Mouse (Mus musculus) cortical plate, adult 2 months (tissue): Measurements from ENCODE around the gene Tnrc18.

Experiments
- CTCF ChIP-seq: fragments of 200-500 bp; IDR thresholded peaks from 2 replicates; pipeline ENCODE4 v1.5.1; 2011; ENCODE audit warnings: mild to moderate bottlenecking, control low read depth, low read length; ENCODE audit not compliant: insufficient read depth; ENCODE audit errors: extremely low read depth
- POLR2A ChIP-seq: fragments of 200-500 bp; IDR thresholded peaks from 2 replicates; pipeline ENCODE4 v1.6.1; 2011; ENCODE audit warnings: mild to moderate bottlenecking, low read length, control low read depth; ENCODE audit not compliant: insufficient read depth; ENCODE audit errors: extremely low read depth

DNA sequence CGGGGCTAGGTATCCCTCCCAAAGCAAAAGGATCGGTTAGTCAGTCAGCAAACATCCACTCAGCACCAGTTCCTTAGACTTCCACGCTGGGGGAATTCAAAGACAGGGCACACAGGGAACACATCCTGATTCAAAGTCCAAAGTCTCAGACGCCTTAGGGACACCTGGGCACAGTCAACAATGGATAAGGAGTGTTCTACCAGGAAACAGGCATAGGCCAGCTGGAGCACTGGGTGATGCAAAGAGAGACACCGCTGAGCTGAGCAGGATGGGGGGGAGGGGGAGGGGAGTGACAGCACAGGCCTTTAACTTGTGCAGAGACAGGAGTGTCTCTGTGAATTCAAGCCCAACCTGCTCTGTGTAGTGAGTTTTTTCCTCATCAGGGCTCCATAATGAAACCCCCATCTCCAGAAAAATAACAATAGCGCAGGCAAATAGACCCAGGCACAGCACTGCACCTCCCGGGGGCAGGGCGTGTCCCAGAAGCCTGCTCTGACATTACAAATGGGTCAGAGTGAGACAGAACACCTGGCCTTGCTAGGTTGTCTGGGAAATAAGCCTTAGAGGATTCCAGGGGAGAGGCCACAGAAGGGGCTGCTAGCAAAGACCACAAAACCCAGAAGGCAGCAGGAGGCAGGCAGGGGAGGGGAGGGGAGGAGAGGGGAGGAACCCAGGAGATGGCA is 34.9 kb downstream of the Tnrc18 start:
- no peak for TF ChIP-seq CTCF
- TF ChIP-seq POLR2A: no peak
